Mouse (Mus musculus): Measurements from ENCODE around the gene Gm13694.
"Not testable (repeated sequence)": the region's sequence is repeated elsewhere in the genome, so short reads cannot be mapped to it uniquely, and the experiment has no call there.

Gene Gm13694

GRCm38 (mm10) chr2:83978633-83979032 is at the start of gene Gm13694:
Gene Gm13694, plus strand, starts transcription at chr2:83978933.
- DNase-seq (ENCODE audit: extremely low spot score, low spot score), result not testable (repeated sequence)

- no peak for DNase-seq (ENCODE audit: extremely low spot score, low spot score)
Measured at GRCm38 (mm10) chr2:83929478-83930088, 49.1 kb upstream of the Gm13694 start.

DNA sequence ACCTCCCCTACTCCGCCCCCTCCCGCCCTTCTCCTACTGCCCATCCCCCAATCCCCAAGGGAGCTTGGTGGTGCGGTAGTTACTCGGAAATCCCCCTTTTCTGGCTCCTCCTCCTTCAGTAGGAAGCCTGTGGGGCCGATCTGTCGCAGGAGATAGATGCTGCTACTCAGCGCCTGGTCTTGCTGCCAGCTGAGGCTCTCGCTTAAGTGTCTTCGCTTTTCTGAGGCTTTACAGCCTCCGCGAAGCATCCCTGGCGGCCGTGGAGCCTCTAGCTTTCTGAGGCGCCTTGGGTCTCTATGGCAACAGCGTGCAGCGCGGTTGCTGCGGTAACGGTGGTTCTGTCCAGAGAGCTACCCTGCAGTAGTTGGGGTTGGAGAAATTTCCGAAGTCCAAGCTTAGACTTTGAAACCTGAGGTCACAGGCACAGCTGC is 37.8 kb upstream of the Gm13694 start, which contains the start of gene Zswim2:
Zswim2 (minus strand) TSS at position 298 of the 431 bp plus-strand sequence.
- DNase-seq (ENCODE audit: extremely low spot score, low spot score), result peak; percentile 74

- DNase-seq (ENCODE audit: extremely low spot score, low spot score), result no peak
Measured at GRCm38 (mm10) chr2:83941378-83941777, 37.4 kb upstream of the Gm13694 start.

- DNase-seq (ENCODE audit: extremely low spot score, low spot score), result no peak
Measured at GRCm38 (mm10) chr2:83941792-83942191, 36.9 kb upstream of the Gm13694 start.

DNA sequence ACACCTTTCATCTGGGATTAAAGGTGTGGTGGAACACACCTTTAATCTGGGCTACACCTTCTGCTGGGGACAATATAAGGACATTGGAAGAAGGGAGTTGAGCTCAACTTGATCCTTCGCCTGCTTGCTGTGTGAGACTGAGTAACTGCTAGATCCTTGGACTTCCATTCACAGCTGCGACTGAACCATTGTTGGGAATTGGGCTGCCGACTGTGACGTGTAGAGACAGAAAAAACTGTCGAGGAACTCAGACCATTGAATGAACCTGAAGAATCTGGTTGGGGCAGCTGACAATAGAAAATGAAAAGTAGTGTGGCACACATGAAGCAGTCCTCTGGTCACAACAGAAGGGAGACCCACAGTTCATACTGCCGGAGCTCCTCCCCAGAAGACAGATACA is 23.3 kb upstream of the Gm13694 start, which contains the start of gene Gm13698:
Gm13698 (plus strand) TSS at position 301 of the 400 bp plus-strand sequence.
- not testable (repeated sequence) for DNase-seq (ENCODE audit: extremely low spot score, low spot score)

GRCm38 (mm10) chr2:83961203-83961602 is 17.5 kb upstream of the Gm13694 start, which contains the start of gene Gm13693:
Gene Gm13693, plus strand, starts transcription at chr2:83961503.
- DNase-seq (ENCODE audit: extremely low spot score, low spot score), result not testable (repeated sequence)

- DNase-seq (ENCODE audit: extremely low spot score, low spot score), result not testable (repeated sequence)
Measured at GRCm38 (mm10) chr2:83967013-83967412, 11.7 kb upstream of the Gm13694 start, which contains the start of gene Gm13695. Gene Gm13695, plus strand, starts transcription at chr2:83967313.

GRCm38 (mm10) chr2:83972823-83973222 is 5.9 kb upstream of the Gm13694 start, which contains the start of gene Gm13696:
Gene Gm13696, plus strand, starts transcription at chr2:83973123.
- DNase-seq (ENCODE audit: extremely low spot score, low spot score), result not testable (repeated sequence)

DNA sequence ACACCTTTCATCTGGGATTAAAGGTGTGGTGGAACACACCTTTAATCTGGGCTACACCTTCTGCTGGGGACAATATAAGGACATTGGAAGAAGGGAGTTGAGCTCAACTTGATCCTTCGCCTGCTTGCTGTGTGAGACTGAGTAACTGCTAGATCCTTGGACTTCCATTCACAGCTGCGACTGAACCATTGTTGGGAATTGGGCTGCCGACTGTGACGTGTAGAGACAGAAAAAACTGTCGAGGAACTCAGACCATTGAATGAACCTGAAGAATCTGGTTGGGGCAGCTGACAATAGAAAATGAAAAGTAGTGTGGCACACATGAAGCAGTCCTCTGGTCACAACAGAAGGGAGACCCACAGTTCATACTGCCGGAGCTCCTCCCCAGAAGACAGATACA is 5.7 kb downstream of the Gm13694 start, which contains the start of gene Gm13697:
Gm13697 (plus strand) TSS at position 301 of the 400 bp plus-strand sequence.
- DNase-seq (ENCODE audit: extremely low spot score, low spot score), result not testable (repeated sequence)

GRCm38 (mm10) chr2:83990253-83990652 is 11.5 kb downstream of the Gm13694 start, which contains the start of gene Gm13691:
Gene Gm13691, plus strand, starts transcription at chr2:83990553.
- DNase-seq (ENCODE audit: extremely low spot score, low spot score), result not testable (repeated sequence)

- not testable (repeated sequence) for DNase-seq (ENCODE audit: extremely low spot score, low spot score)
Measured at GRCm38 (mm10) chr2:83993639-83994255, 15.0 kb downstream of the Gm13694 start.

- not testable (repeated sequence) for DNase-seq (ENCODE audit: extremely low spot score, low spot score)
Measured at GRCm38 (mm10) chr2:83994526-83994925, 15.8 kb downstream of the Gm13694 start.

- DNase-seq (ENCODE audit: extremely low spot score, low spot score), result no peak
Measured at GRCm38 (mm10) chr2:84008913-84009312, 30.2 kb downstream of the Gm13694 start.

DNA sequence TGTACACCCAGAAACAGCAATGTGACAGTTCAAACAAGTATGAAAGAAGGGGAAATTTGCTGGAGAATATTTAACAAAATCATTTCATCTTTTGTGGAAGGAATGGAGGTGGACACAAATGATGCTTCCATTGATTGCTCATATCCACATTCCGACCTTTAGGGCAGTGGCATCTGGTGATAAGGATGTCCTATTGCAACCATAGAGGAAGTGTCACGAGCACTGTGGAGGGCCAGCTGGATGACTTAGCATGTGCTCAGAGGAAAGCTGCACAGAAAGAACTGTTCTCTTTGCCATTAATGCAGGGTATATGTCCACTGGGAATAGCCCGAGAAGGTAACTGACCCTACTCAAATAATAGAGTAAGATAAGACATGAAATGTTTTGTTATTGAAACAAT is 31.1 kb downstream of the Gm13694 start:
- DNase-seq (ENCODE audit: extremely low spot score, low spot score), result no peak

DNA sequence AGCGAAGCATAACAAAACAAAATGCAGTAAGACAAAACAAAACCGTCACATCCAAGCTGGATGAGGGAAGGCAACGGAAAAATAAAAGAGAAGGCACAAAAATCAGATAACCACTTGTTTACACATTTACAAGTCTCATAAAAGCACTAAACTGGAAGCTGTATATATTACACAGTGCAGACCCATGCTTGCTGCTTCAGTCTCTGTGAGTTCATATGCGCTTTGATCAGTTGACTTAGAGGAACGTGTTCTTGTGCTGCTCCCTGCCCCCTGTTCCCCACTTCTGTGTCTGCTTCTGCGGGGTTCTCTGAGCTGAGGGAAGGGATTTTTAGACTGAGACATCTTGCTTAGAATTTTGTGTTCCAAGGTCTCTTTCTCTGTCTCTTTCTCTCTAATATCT is 35.8 kb downstream of the Gm13694 start:
- DNase-seq (ENCODE audit: extremely low spot score, low spot score), result no peak

GRCm38 (mm10) chr2:84016291-84016690 is 37.6 kb downstream of the Gm13694 start:
- not testable (repeated sequence) for DNase-seq (ENCODE audit: extremely low spot score, low spot score)

DNA sequence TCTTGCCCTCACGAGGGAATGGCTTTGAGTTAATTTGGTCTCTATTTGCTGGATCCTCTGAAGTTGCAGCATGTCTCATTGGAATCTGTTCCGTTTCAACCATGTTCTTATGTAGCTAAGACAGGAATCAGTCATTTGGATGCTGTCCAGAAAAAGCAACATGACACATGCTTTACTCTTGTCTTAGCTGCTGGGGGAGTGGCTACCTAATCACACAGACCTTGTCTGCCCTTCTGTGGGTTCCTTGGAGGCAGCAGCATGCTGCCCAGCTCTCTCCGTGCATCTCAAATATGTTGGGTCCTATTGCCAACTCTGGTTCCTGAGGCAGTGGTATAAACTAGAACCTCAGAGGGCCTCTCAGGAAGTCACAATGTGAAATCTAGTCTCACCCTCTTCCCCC is 39.6 kb downstream of the Gm13694 start:
- no peak for DNase-seq (ENCODE audit: extremely low spot score, low spot score)

DNA sequence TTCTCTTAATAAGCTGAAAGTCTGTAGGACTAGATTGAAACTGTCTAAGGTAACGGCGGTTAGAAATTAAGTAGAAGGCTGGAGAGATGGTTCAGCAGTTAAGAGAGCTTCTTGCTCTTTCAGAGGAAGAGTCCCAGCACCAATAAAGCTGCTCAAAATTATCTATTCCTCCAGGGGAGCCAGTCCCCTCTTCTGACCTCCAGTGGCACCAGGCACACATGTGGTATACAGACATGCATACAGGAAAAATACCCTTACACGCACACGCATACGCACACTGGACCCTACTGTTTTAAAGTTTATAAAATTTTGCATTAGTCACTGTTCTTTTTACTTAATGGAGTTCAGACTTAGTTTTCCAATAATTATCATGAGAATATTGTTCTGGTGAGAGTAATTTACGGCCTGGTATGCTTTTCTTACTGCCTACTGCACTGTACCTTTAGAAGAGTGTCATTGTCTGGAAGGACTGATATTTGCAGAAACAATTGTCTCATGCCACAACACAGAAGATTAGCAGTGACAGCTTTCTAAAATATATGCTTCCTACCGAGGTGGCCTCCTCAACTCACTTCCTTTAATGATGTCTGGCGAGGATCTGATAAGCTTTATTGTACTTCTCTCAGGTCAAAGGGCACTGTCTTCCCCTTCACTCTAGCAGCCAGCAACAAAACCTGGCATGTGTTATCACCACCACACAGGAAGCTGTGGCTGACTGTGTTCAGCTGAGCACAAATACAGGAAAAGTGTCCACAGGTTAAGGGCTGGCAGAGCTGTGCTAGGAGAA is 41.0 kb downstream of the Gm13694 start:
- DNase-seq (ENCODE audit: extremely low spot score, low spot score), result no peak

GRCm38 (mm10) chr2:84021930-84022329 is 43.2 kb downstream of the Gm13694 start:
- DNase-seq (ENCODE audit: extremely low spot score, low spot score), result no peak

DNA sequence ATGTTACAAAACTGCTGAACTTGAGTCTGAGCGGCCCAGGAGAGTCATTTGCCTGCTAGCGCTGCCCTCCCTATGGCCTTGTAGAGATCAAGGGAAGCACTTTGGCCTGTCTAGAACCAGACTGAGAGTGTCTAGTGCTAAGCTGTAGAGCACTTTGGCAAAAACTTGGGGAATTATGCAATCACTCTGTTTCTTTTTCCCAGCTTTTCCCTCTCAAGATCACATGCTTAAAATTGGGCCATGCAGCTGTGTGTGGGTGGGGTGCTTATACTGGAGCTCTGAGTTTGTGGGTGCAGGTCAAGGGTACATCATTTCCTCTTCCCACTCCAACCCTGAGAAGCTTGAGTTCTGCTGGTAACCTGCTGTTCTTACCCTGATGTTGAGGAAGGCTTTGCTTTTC is 44.2 kb downstream of the Gm13694 start:
- no peak for DNase-seq (ENCODE audit: extremely low spot score, low spot score)
